Mouse (Mus musculus) forelimb bud, embryonic 11.5 days (tissue): ENCODE results near the gene Scgb1c1.
A peak's percentile ranks its signal among the peaks of the same experiment; 100 is the strongest.

ENCODE experiments used
- DNase-seq: peaks from one replicate; pipeline ENCODE4 v3.0.0-alpha.2; 2012; ENCODE audit warnings: low read depth, low spot score

The Scgb1c1 gene

DNA sequence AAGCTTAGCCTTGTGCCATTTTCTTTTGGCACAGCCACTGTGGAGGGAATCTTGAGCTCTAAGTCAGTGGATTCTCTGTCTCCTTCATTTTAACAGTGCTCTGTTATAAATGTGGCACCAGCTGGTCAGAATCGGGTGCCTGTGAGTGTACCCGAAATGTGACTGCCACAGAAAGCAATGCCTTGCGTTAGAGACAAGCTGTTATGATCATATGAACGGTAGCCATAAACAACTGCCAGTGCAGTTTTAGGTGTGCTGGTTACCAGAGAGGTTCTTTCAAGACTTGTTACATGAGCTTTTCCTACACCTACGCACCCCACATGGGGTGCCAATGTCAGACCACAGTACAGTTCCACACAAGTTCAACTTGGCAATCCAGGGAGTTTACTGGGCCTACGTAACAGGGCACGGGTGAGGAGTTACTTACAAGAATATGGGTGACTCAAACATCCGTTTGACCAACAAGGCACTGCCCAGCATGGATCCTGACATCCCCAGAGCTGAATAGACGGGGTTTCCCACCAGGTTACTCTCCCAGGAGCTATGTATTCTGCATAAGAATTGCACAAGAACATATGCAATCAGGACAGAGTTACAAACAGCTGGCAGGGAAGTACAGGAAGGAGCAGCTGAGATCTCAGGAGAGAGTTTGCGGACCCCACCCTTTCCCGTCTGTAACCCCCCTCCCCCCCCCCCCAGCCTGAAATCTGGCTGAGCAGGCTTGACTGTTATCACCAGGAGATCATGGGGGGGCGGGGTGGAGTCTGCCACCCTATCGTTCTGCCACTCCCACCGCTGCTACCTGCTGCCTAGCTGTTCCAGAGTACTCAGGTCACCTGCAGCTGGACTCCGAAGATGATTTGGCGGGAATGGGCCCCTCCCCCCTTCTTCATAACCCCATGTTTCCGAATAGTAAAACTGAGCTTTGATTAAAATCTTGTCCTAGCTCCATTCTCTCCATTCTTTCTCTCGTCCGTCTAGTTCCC, 4.3 kb upstream of the Scgb1c1 start:
- no peak for DNase-seq

DNA sequence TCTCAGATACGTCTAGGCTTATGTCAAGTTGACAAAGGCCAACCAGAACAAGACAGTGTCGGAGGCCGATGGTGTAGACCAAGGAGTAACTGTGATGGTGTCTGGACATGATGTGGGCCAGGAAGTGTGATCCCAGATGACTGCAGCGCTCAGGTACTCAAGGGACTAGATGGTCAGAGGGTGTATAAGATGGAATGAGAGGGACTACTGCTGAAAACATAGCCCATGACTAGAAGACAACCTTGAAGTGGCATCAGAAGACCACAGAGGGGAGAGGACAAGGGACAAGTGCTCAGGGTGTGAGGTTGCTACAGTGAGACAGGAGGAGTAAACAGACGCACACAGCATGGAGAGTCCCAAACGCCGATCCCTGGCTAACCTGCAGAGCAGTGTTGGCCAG, 1.5 kb upstream of the Scgb1c1 start:
- no peak for DNase-seq

DNA sequence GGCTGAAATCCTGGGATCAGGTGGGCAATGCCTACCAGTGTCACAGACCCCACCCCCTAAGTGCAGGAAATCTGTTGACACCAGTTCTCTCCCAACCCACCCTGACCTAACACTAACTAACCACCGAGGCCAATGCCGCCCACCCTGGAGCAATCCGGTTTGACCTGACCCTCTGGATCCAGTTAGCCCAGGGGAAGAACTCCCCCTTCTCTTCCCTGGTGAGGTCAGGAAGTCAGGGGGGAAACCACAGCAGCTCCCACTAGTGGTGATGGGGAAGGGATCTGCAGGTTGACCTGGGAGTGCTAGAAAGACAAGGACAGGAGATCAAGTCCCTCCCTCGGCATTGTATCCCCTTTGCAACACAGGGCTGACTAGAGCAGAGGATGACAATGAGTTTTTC, 336 bp downstream of the Scgb1c1 start:
- DNase-seq = no peak

DNA sequence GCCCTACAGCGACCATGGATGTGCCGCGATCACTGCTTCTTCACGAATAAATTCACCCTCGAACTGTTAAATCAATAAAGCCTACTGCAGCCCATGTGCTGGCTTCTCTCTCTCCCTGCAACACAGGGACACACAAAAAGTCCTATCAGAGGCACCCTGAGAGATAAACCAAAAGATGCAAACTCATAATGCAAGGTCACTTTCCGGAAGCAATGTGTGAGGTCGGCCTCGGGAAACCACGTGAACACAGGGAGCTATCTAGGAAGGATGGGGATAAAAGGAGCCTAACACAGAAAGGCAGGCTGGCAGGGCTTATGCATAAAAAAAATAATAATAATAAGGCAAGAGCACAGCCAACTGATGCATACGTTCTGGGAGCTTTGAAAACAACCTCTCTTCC, 1.3 kb downstream of the Scgb1c1 start:
- DNase-seq = no peak

DNA sequence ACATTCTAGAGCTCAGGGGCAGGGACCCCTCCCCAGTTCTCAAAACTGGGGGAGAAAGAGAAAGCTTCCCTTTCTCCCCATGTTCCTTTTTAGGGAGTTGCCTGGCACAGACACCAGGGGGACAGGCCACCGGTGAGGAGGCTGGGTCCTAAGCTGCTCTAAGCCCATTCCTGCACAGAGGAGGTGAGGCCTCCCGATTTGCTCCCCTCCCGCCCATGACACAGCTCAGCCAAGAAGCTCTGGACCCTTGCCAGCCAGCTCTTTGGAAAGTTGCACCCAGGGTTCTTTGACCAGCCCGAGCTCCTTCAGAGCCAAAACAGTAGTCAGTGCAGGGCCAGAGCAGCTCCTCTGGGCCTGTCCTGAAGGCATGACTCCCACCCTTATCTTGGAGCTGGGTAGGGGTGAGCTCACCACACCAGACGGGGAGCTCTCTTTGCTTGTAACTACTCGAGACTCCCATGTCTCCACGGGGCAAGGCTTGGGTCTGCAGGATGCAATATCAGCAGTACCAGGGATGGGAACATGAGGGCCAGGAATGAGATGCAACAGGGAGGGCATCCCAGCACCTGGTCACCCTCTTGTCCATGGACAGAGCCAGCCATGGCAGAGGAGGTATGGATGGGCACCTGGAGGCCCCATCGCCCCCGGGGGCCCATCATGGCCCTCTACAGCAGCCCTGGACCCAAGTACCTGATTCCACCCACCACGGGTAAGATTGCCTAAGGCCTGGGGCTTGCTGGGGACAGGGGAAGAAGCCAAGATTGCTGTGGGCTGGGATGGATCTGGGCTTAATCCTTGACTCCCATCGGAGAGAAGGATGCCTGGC, 2.6 kb downstream of the Scgb1c1 start, which contains the start of gene Odf3:
TSS of gene Odf3 (plus strand) at position 51 of the 826 bp plus-strand sequence.
- DNase-seq = no peak

DNA sequence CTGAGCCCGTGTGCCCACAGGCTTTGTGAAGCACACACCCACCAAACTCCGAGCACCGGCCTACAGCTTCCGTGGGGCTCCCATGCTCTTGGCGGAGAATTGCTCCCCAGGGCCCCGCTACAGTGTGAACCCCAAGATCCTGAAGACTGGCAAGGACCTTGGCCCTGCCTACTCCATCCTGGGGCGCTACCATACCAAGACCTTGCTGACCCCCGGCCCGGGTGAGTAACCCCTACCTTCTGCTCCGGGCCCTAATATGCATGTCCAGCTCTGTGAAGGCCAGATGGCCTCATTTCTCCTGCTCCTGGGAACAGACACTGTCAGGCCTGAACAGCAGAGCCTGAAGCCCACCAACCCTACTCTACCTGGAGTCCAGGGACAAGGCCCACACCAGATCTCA, 3.2 kb downstream of the Scgb1c1 start:
- DNase-seq = no peak

DNA sequence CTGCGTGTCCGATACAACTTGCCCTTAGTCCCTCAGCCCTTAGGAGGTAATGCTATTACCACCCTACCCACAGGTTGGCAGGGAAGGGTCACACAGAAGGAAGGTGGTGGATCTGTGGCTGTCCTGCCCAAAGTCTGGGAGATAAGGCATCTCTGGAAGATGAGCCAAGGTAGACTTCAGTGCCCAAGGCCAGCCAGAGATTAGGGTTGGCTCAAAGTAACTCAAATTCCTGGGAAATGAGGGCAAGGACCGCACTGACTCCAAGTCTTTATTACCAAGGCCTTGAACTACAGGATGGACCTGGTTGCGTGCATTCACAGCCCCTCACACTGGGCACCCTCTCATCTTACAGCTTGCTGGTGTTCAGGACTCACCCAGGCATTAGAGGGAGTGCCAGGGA, 6.6 kb downstream of the Scgb1c1 start:
- no peak for DNase-seq

DNA sequence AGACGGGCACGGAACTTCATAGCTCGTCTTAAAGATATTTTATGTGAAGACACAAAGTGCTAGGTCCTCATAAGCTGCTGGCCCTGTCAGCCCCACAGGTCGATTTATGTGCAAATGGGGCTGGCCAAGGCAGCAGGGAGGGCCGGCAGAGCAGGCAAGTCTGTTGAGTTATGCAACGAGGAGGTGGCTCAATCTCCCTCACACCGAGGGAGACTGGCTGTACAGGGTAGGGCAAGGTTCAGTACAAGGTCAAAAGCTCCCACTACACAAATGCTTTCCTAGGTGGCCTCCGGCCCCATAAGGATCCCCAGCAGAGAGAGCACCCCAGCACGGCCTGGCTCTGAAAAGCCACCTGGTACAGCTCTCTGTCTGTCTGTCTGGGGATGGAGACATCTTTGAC, 8.0 kb downstream of the Scgb1c1 start:
- no peak for DNase-seq

DNA sequence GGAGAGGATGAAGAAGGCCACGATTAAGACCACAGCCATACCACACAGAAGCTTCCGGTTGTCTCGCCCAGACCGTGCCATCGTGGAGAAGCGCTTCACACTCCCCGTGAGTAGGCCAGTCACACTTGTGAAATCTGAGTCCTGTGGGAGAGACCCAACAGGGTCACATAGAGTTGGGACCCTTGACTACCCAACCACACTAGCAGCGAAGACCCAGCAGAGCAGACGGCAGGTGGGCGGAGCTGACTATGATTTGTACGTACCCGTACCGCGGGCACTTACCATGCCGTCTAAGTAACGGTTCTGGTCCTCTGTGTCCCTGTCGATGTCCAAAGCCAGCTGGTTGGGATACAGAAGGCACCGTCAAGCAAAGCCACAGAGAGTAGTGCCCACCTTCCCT, 9.1 kb downstream of the Scgb1c1 start:
- DNase-seq = no peak

DNA sequence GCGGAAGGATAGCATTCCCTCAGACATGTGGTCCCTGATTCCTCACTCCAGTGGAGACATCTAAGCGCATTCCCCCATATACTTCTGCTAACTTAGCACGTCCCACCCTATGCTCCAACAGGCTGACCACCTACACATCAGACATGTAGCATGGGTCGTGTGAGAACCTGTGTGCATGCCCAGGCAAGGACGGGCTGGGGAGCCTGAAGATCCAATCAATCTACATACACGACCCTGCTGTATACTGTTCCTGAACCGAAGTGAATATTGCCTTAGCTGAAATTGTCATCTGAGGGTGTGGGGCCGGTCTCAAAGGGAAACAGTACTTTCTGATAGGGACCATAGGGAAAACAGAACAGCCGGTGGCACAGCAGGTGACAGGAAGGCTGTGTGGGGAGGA, 9.8 kb downstream of the Scgb1c1 start:
- no peak for DNase-seq

DNA sequence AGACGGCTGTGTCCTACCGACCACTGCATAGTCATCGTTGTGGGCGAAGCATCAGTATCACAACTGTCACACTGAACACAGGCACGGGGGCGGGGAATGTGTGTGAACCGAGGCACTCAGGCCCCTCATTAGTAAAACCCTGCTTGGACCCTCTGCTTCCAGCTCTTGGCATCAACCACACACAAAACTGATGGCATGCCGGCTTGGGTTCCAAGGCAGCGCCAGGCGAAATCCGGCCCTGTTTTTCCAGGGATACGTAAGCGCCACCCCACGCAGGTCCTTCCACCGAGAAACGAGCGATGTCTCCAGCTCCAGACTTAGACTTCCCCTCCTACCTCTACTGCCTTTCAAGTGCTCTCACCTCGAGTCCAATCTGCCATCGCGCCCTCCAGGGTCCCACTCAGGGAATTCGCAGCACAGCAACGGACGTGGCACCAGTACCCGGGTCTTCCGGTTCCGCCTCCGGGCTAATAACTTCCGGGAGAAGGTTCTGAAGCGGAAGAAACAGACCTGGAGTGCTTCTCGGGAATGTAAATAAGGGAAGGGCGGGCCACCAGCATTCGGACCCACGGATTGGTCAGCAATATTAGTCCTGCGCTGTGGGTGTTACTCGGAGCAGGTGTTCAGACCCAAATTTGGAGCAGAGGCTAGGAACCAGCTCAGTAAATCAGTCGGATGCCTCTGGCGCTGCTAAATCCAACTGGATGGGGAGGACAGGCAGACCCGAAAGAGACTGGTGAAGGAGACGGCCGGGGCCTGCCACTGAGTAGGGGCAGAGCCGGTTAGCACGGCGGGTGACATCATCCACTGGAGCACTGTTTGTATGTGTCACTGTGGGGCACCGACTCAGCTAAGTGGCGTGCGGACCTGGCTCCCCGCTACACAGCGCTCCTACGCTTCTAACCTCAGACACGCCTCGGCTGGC, 10.8 kb downstream of the Scgb1c1 start, which contains the start of gene Gm45785:
TSS of gene Gm45785 (minus strand) at position 472 of the 925 bp plus-strand sequence.
- peak; percentile 91 for DNase-seq

DNA sequence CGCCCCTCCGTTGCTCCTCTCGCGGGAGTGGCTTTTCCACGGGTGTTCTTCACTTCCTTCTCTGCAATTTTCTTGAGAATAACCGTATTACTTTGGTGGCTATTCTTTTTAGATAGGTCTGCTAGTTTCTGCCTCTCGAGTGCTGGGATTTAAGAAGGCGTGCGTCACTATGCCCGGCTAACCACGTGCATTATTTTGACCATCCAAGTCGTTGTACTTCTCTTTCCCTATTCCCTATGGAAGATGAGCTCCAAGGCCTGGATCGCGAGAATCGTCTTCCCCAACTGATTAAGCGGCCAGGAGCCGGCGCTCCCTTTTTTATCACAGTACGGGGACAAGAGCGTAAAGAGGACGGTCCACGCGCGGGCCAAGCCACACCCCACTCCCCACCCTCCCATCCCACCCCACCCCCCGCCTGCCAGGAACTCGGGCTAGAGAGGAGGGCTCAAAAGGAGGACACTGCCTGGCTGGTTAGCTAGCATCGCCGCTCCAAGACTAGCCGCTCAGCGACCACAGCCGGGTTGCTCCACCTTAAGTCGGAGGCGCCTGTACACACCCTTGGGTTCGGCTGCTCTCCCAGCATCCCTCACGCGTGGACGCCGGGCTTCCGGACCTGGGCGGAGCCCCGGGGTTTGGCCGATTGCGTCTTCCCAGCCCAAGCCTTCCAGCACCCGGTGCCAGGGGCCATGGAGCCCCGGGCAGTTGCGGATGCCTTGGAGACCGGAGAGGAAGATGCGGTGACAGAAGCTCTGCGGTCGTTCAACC, 11.6 kb downstream of the Scgb1c1 start, which contains the start of gene Ric8a:
TSS of gene Ric8a (plus strand) at position 173 of the 765 bp plus-strand sequence.
- peak; percentile 66 for DNase-seq

DNA sequence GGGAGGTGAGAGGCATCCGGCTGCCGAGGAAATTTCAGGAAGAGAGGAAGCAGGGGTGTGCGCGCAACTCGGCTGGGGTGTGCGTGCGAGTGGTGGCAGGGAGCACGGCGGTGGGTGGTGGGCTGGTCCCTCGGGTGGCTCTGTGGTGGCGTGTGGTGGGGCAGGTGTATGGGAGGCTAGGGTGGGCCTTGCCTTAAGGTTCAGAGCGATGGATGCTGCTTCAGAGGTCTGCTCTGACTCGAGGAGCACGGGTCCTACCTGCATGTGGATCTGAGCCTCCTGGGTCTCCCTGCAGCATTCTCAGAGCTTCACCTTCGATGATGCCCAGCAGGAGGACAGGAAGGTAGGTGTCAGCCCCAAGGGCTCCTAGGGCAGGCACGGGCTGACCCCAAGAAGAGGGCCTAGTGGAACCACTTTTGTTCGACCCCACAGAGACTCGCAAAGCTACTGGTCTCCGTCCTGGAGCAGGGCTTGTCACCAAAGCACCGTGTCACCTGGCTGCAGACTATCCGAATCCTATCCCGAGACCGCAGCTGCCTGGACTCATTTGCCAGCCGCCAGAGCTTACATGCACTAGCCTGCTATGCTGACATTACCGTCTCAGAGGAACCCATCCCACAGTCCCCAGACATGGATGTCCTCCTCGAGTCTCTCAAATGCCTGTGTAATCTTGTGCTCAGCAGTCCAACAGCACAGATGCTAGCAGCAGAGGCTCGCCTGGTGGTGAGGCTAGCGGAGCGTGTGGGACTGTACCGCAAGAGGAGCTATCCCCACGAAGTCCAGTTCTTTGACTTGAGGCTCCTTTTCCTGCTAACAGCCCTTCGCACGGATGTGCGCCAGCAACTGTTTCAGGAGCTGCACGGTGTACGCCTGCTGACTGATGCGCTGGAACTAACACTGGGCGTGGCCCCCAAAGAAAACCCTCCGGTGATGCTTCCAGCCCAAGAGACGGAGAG, 12.5 kb downstream of the Scgb1c1 start, which contains the start of gene Bet1l:
TSS of gene Bet1l (minus strand) at position 28 of the 956 bp plus-strand sequence.
- DNase-seq = no peak

DNA sequence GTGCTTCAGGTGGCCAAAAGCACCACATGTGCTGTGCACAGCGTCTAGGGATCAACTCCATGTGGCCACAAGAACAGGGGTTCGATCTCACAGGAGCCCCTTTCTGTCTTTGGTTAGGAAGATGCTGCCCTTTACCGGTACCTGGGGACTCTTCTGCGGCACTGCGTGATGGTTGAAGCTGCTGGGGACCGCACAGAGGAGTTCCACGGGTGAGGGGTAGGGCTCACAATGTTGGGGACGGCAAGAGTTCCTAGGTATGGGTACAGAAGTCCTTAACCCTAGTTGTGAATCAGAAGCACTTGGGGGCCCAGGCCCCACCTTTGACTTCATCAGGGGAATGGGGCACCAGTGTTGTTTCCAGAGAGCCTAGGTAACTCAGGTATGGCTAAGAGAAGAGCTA, 13.4 kb downstream of the Scgb1c1 start:
- DNase-seq = no peak

DNA sequence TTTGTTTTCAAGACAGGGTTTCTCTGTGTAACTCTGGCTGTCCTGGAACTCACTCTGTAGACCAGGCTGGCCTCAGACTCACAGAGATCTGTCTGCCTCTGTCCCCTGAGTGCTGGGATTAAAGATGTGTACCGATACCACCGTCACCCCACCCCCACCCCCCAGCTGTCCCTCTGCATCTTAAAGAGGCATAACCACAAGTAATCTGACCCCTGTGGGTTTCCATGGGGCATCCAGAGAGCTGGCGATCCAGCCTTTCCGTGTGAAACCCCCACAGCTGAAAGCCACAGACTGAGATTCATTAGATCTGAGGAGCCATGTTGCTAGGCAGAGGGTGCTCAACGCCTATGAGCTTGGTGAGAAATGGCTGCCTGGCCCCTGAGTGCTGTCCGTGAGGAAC, 14.7 kb downstream of the Scgb1c1 start:
- no peak for DNase-seq

DNA sequence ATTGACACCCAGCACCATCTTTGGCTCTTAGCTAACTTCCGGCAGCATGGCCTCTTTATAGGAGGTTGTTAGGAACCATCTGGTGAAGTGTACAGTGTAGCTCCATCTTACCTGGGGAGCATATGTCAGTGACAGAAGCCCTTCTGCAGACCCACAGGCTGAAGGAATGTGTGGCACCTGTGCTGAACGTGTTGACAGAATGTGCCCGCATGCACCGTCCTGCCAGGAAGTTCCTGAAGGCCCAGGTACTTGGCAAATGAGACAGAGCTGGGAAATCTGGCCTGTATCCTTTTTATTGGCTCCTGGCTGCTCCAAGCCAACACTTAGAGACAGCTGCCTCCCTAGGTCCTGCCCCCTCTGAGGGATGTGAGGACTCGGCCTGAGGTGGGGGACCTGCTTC, 15.4 kb downstream of the Scgb1c1 start:
- DNase-seq = no peak

DNA sequence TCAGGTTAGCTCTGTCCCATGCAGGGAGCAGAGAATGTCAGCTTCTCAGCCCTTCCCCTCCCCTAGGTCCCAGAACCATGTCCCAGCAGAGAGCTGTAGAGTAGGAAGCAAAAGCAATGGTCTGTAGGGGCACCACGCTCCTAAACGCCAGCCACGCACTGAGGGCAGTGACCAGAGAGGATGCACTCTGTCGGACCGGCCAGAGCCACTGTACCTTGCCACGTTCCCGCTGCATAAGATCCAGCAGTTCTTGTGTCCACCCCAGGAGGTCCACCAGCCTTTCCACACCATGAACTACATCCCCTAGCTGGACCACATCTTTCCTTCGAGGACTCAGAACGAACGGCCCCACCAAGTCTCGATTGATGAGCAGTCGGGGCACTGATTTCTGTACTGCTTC, 19.4 kb downstream of the Scgb1c1 start:
- DNase-seq = no peak

DNA sequence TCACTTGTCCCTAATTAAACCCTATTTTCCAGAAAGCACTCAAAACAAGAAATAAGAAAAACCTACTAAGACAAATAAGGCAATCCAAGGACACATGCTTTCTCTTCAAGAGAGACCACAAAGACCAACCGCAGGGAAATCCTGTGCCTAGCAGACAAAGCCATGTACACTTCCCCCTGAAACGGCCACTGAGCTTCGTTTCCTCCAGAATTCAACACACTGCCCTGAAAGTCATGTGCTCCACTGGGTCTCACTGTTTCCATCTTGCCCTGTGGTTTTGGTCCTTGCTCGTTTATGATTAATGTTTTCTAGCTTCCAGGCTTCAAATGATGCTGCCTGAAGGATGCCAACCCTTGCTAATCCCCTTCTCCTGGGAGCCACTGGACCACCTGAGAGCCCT, 28.9 kb downstream of the Scgb1c1 start:
- no peak for DNase-seq

DNA sequence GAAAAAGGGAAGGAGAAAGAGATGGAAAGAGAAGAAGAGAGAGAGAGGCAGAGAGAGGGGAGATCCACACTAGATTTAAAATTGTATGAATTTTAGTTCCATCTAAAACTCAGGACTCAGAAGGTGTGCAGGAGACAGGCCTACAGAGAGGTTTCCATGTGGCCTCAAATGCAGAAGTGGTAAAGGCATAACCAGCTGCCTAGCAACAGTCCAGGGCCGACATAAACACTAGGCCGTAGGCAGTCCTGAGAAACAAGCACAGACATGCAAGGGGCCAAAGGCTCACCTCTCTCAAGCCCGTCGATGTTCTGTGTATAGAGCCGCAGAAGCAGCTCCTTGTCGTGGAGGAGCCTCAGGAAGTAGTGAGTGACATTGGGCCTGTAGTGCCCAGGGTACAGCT, 32.0 kb downstream of the Scgb1c1 start:
- no peak for DNase-seq
